Comparison of ENCODE assay signal across 18 mouse cellular contexts in the genomic region with DNA sequence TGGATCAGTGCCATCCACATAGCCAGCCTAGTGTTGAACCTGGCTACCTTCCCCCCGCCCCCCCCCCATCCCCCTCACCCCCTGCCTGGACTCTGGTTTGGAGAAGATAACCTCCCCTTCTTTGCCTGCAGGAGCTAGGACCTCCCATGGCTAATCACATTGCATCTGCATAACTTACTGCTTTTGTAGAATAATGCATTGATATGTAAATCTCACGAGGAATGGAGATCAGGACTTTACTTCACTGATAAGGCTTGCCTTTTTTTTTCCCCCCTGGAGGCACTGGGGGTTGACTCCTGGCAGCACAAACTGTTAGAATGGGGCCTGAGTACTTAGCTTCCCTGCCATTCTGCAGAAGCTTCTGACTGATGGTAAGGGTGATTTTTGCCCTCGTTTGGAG. TPM values are rescaled to one million over a fixed set of nuclear protein-coding genes. Genes with fewer than 3 reads are reported as not detected.
DNase-seq lines count a peak whose midpoint lies in the region; ATAC-seq and TF ChIP-seq lines count a peak whose summit lies in the region.
"Had no signal": no experiment of that assay in that cellular context is flagged by ENCODE, and none has a peak within 500 bp of the region (broad histone marks: within the 10 kb centered on the region; RNA-seq: fewer than 3 reads in every experiment).

No protein-coding gene starts in this region.

- peak; percentile 97 for DNase-seq in ES-CJ7 (ENCODE audit: low read depth, low spot score)
- no peak for DNase-seq in liver, embryonic 11.5 days (ENCODE audit: low spot score)
- no peak for DNase-seq in testis, postnatal 14 days (ENCODE audit: low spot score)
- no peak for DNase-seq in lung, postnatal 25 days (ENCODE audit: low spot score)
- DNase-seq in stomach, postnatal 0 days (ENCODE audit: low spot score): no peak
- DNase-seq: adrenal gland, postnatal 36 days; kidney, postnatal 36 days; layer of hippocampus, adult 9-11 months; lung, adult 2 months; lung, postnatal 4 days; thymus, adult 18-20 months had no signal

- TF ChIP-seq EP300 in stomach, postnatal 0 days (optimal IDR thresholded peaks at IDR 0.05): no peak

- no peak overlapping the region for H3K27ac ChIP-seq in hindbrain, embryonic 12.5 days
- no peak overlapping the region for H3K27ac ChIP-seq in hindbrain, embryonic 16.5 days (ENCODE audit: low read depth, low read length)
- no peak overlapping the region for H3K27ac ChIP-seq in liver, embryonic 11.5 days (ENCODE audit: low read depth, low read length)
- H3K27ac ChIP-seq in stomach, postnatal 0 days (replicated peaks): no peak overlapping the region
- H3K27ac ChIP-seq: embryonic facial prominence, embryonic 15.5 days; hindbrain, embryonic 15.5 days; neural tube, embryonic 15.5 days had no signal

- WGBS in hindbrain, embryonic 12.5 days: 5% methylated on average over 3 of the region's 3 CpGs
- WGBS in hindbrain, embryonic 16.5 days: 7% methylated on average over 3 of the region's 3 CpGs
- WGBS in liver, embryonic 11.5 days: 14% methylated on average over 3 of the region's 3 CpGs
- WGBS in stomach, postnatal 0 days: 28% methylated on average over 3 of the region's 3 CpGs

- H3K4me3 ChIP-seq in hindbrain, embryonic 12.5 days: no peak overlapping the region
- H3K4me3 ChIP-seq in hindbrain, embryonic 16.5 days (ENCODE audit: low read length): no peak overlapping the region
- H3K4me3 ChIP-seq in E14TG2a.4 (replicated peaks; ENCODE audit: low read length): peak overlapping the region; percentile 68
- no peak overlapping the region for H3K4me3 ChIP-seq in liver, embryonic 11.5 days (ENCODE audit: low read depth, low read length)
- no peak overlapping the region for H3K4me3 ChIP-seq in stomach, postnatal 0 days (ENCODE audit: low read depth, low read length)
- H3K4me3 ChIP-seq: embryonic facial prominence, embryonic 15.5 days; heart, embryonic 15.5 days; hindbrain, embryonic 15.5 days; neural tube, embryonic 15.5 days had no signal

- no peaks in the 10 kb centered on the region for H3K27me3 ChIP-seq in hindbrain, embryonic 12.5 days
- no peaks in the 10 kb centered on the region for H3K27me3 ChIP-seq in hindbrain, embryonic 16.5 days (replicated peaks; ENCODE audit: control insufficient read depth, insufficient read depth, low read length)
- no peaks in the 10 kb centered on the region for H3K27me3 ChIP-seq in E14TG2a.4 (ENCODE audit: insufficient read depth, low read length)
- H3K27me3 ChIP-seq in liver, embryonic 11.5 days (replicated peaks; ENCODE audit: control insufficient read depth, insufficient read depth, low read length): no peaks in the 10 kb centered on the region
- H3K27me3 ChIP-seq in stomach, postnatal 0 days (ENCODE audit: control insufficient read depth, insufficient read depth, low read length): no peaks in the 10 kb centered on the region
- H3K27me3 ChIP-seq: embryonic facial prominence, embryonic 15.5 days; heart, embryonic 15.5 days; hindbrain, embryonic 15.5 days; neural tube, embryonic 15.5 days had no signal

- H3K4me2 ChIP-seq in hindbrain, embryonic 12.5 days (replicated peaks): no peak overlapping the region
- no peak overlapping the region for H3K4me2 ChIP-seq in hindbrain, embryonic 16.5 days (ENCODE audit: low read length)
- H3K4me2 ChIP-seq in liver, embryonic 11.5 days: peak overlapping the region; percentile 50
- H3K4me2 ChIP-seq in stomach, postnatal 0 days (replicated peaks; ENCODE audit: low read depth): no peak overlapping the region
- H3K4me2 ChIP-seq: embryonic facial prominence, embryonic 15.5 days; hindbrain, embryonic 15.5 days; neural tube, embryonic 15.5 days had no signal

- no peaks in the 10 kb centered on the region for H3K36me3 ChIP-seq in hindbrain, embryonic 12.5 days
- no peaks in the 10 kb centered on the region for H3K36me3 ChIP-seq in hindbrain, embryonic 16.5 days (ENCODE audit: control insufficient read depth, insufficient read depth, low read length)
- H3K36me3 ChIP-seq in E14TG2a.4 (ENCODE audit: insufficient read depth, low read length): no peaks in the 10 kb centered on the region
- H3K36me3 ChIP-seq in liver, embryonic 11.5 days (ENCODE audit: control insufficient read depth, insufficient read depth, low read length): no peaks in the 10 kb centered on the region
- no peaks in the 10 kb centered on the region for H3K36me3 ChIP-seq in stomach, postnatal 0 days (ENCODE audit: control insufficient read depth, insufficient read depth, low read length)
- H3K36me3 ChIP-seq: embryonic facial prominence, embryonic 15.5 days; heart, embryonic 15.5 days; hindbrain, embryonic 15.5 days; neural tube, embryonic 15.5 days had no signal

- H3K4me1 ChIP-seq in hindbrain, embryonic 12.5 days: peaks cover 13% of the 10 kb centered on the region
- H3K4me1 ChIP-seq in hindbrain, embryonic 16.5 days (ENCODE audit: control insufficient read depth, insufficient read depth, low read depth, low read length): peaks cover 8% of the 10 kb centered on the region
- H3K4me1 ChIP-seq in E14TG2a.4 (replicated peaks; ENCODE audit: low read depth, low read length): peaks cover 87% of the 10 kb centered on the region
- peaks cover 44% of the 10 kb centered on the region for H3K4me1 ChIP-seq in liver, embryonic 11.5 days (replicated peaks; ENCODE audit: control insufficient read depth, insufficient read depth, low read length)
- H3K4me1 ChIP-seq in stomach, postnatal 0 days (replicated peaks; ENCODE audit: control insufficient read depth, insufficient read depth): no peaks in the 10 kb centered on the region; the same call in 1 of the 2 replicates

- peak; percentile 66; the same call in 1 of the 2 replicates for ATAC-seq in hindbrain, embryonic 12.5 days (ENCODE audit: low FRiP score)
- ATAC-seq in hindbrain, embryonic 16.5 days: no peak
- ATAC-seq in liver, embryonic 11.5 days (replicated peaks; ENCODE audit: low FRiP score): peak; percentile 57
- ATAC-seq in stomach, postnatal 0 days (ENCODE audit: low FRiP score, low TSS enrichment): no peak

- H3K9ac ChIP-seq in hindbrain, embryonic 12.5 days: no peak overlapping the region
- H3K9ac ChIP-seq in hindbrain, embryonic 16.5 days (ENCODE audit: low read depth, low read length): no peak overlapping the region
- H3K9ac ChIP-seq in liver, embryonic 11.5 days (ENCODE audit: low read depth, low read length): no peak overlapping the region
- H3K9ac ChIP-seq in stomach, postnatal 0 days (ENCODE audit: low read length): no peak overlapping the region
- H3K9ac ChIP-seq: embryonic facial prominence, embryonic 15.5 days; heart, embryonic 15.5 days; hindbrain, embryonic 15.5 days; neural tube, embryonic 15.5 days had no signal

- no peaks in the 10 kb centered on the region for H3K9me3 ChIP-seq in hindbrain, embryonic 12.5 days (replicated peaks)
- H3K9me3 ChIP-seq in hindbrain, embryonic 16.5 days (ENCODE audit: control insufficient read depth, low read length): no peaks in the 10 kb centered on the region
- no peaks in the 10 kb centered on the region for H3K9me3 ChIP-seq in E14TG2a.4 (ENCODE audit: low read length)
- H3K9me3 ChIP-seq in liver, embryonic 11.5 days (ENCODE audit: control insufficient read depth, low read length): no peaks in the 10 kb centered on the region
- no peaks in the 10 kb centered on the region for H3K9me3 ChIP-seq in stomach, postnatal 0 days (ENCODE audit: control insufficient read depth, low read length)
- H3K9me3 ChIP-seq: embryonic facial prominence, embryonic 15.5 days; heart, embryonic 15.5 days; hindbrain, embryonic 15.5 days; neural tube, embryonic 15.5 days had no signal

- TF ChIP-seq CTCF in E14TG2a.4 (conservative IDR thresholded peaks at IDR 0.05; ENCODE audit: low read length): no peak
- no peak for TF ChIP-seq CTCF in stomach, postnatal 0 days (IDR thresholded peaks at IDR 0.05; ENCODE audit: low read depth)

RNA-seq across cellular contexts. Expression of gene Znrf2, which starts 36.0 kb away (rescaled TPM):
- polyA plus RNA-seq in hindbrain, embryonic 12.5 days (2016; fragmentation: Nextera tagmentation; extraction: Ambion mirVana): 3.9 and 4.1 TPM in 2 replicates
- 5.0 and 5.3 TPM in 2 replicates for polyA plus RNA-seq in hindbrain, embryonic 16.5 days (2015; fragmentation: Nextera tagmentation; extraction: Ambion mirVana)
- polyA plus RNA-seq in liver, embryonic 11.5 days (2014; fragmentation: Nextera tagmentation; extraction: Ambion mirVana): 3.9 and 4.1 TPM in 2 replicates
- polyA plus RNA-seq in stomach, postnatal 0 days (2015; fragmentation: Nextera tagmentation; extraction: Ambion mirVana): 4.5 and 5.2 TPM in 2 replicates

Comparison
In these comparisons a context has a peak if more than half of its experiments do, and no peak if none do; other contexts are left out.
1. ATAC-seq: peak in hindbrain, embryonic 12.5 days (single experiment) and liver, embryonic 11.5 days (single experiment); none in hindbrain, embryonic 16.5 days (single experiment) and stomach, postnatal 0 days (single experiment).